Mouse (Mus musculus): ENCODE data around the gene Caprin1. TPM values are rescaled to one million over a fixed set of nuclear protein-coding genes. Genes with fewer than 3 reads are reported as not detected.

Caprin1 gene
- total RNA-seq, 2 experiments from 2014 or later = 308 to 313 TPM

- no peak for DNase-seq (ENCODE audit: low spot score in 2 of 2)
Observed at GRCm38 (mm10) chr2:103802422-103802821, 5.0 kb upstream of the Caprin1 start.

GRCm38 (mm10) chr2:103796861-103797466 is 485 bp downstream of the Caprin1 start:
- DNase-seq (ENCODE audit: low spot score in 2 of 2) = peak; percentile 60 to 76

GRCm38 (mm10) chr2:103796211-103796860 is 1.1 kb downstream of the Caprin1 start:
- DNase-seq (ENCODE audit: low spot score in 2 of 2) = peak; percentile 30 to 50

- DNase-seq (ENCODE audit: low spot score in 2 of 2) = peak; percentile 23 to 69
Observed at GRCm38 (mm10) chr2:103795843-103796210, 1.6 kb downstream of the Caprin1 start.

GRCm38 (mm10) chr2:103792009-103792408 is 5.4 kb downstream of the Caprin1 start:
- no peak for DNase-seq (ENCODE audit: low spot score in 2 of 2)

- DNase-seq (ENCODE audit: low spot score in 2 of 2) = no peak
Observed at GRCm38 (mm10) chr2:103785735-103786134, 11.7 kb downstream of the Caprin1 start.

GRCm38 (mm10) chr2:103784621-103785020 is 12.8 kb downstream of the Caprin1 start:
- no peak for DNase-seq (ENCODE audit: low spot score in 2 of 2)

- no peak for DNase-seq (ENCODE audit: low spot score in 2 of 2)
Observed at GRCm38 (mm10) chr2:103762492-103762891, 35.0 kb downstream of the Caprin1 start.

- DNase-seq (ENCODE audit: low spot score in 2 of 2) = no peak
Observed at GRCm38 (mm10) chr2:103761993-103762392, 35.5 kb downstream of the Caprin1 start.

GRCm38 (mm10) chr2:103760906-103761716 is 36.3 kb downstream of the Caprin1 start, which contains the start of gene Nat10:
TSS of gene Nat10 (minus strand) at chr2:103761270.
- DNase-seq (ENCODE audit: low spot score in 2 of 2) = peak; percentile 99 to 100

GRCm38 (mm10) chr2:103760421-103760820 is 37.0 kb downstream of the Caprin1 start:
- no peak for DNase-seq (ENCODE audit: low spot score in 2 of 2)

GRCm38 (mm10) chr2:103755458-103756085 is 41.9 kb downstream of the Caprin1 start:
- no peak for DNase-seq (ENCODE audit: low spot score in 2 of 2)

- no peak for DNase-seq (ENCODE audit: low spot score in 2 of 2)
Observed at GRCm38 (mm10) chr2:103754614-103755013, 42.8 kb downstream of the Caprin1 start.

GRCm38 (mm10) chr2:103751771-103752170 is 45.7 kb downstream of the Caprin1 start:
- DNase-seq (ENCODE audit: low spot score in 2 of 2) = no peak

GRCm38 (mm10) chr2:103749091-103749490 is 48.4 kb downstream of the Caprin1 start:
- no peak for DNase-seq (ENCODE audit: low spot score in 2 of 2)

GRCm38 (mm10) chr2:103747891-103748290 is 49.6 kb downstream of the Caprin1 start:
- DNase-seq (ENCODE audit: low spot score in 2 of 2) = no peak

- DNase-seq (ENCODE audit: low spot score in 2 of 2) = no peak
Observed at GRCm38 (mm10) chr2:103746761-103747160, 50.7 kb downstream of the Caprin1 start.

- peak in 1 of 2 experiments; percentile 35 for DNase-seq (ENCODE audit: low spot score in 2 of 2)
Observed at GRCm38 (mm10) chr2:103746096-103746495, 51.4 kb downstream of the Caprin1 start.

GRCm38 (mm10) chr2:103745481-103745880 is 52.0 kb downstream of the Caprin1 start:
- DNase-seq (ENCODE audit: low spot score in 2 of 2) = peak in 1 of 2 experiments; percentile 28

GRCm38 (mm10) chr2:103743988-103744387 is 53.5 kb downstream of the Caprin1 start:
- DNase-seq (ENCODE audit: low spot score in 2 of 2) = peak in 1 of 2 experiments; percentile 70

GRCm38 (mm10) chr2:103743536-103743935 is 53.9 kb downstream of the Caprin1 start:
- DNase-seq (ENCODE audit: low spot score in 2 of 2) = no peak

All from layer of hippocampus, adult 18-20 months (tissue).